Mouse (Mus musculus): ENCODE results near the gene Nsrp1. TPM values are rescaled to one million over a fixed set of nuclear protein-coding genes. Genes with fewer than 3 reads are reported as not detected.
A peak's percentile ranks its signal among the peaks of the same experiment; 100 is the strongest.

Gene Nsrp1
- polyA plus RNA-seq, 1 experiment from 2014 or later, result 77.9 TPM

- no peak overlapping the region for H3K4me2 ChIP-seq
- H3K9me3 ChIP-seq (replicated peaks), result no peaks in the 10 kb centered on the region
- H3K4me3 ChIP-seq, result no peak overlapping the region
- ATAC-seq, result no peak
- H3K9ac ChIP-seq, result no peak overlapping the region
- H3K4me1 ChIP-seq, result peaks cover 16% of the 10 kb centered on the region
- peaks cover 48% of the 10 kb centered on the region for H3K27me3 ChIP-seq
- H3K36me3 ChIP-seq (ENCODE audit: poor library complexity, severe bottlenecking), result no peaks in the 10 kb centered on the region
- WGBS, result 74% methylated on average over 1 of the region's 1 CpGs
- H3K27ac ChIP-seq, result no peak overlapping the region
These were observed 75.9 kb downstream of the Nsrp1 start for GRCm38 (mm10) chr11:77002361-77002760.

- H3K36me3 ChIP-seq (ENCODE audit: poor library complexity, severe bottlenecking), result no peaks in the 10 kb centered on the region
- WGBS, result 62% methylated on average over 5 of the region's 5 CpGs
- H3K4me1 ChIP-seq, result peaks cover 19% of the 10 kb centered on the region
- H3K27me3 ChIP-seq, result peaks cover 65% of the 10 kb centered on the region
- no peak overlapping the region for H3K9ac ChIP-seq
- no peak overlapping the region for H3K4me3 ChIP-seq
- H3K9me3 ChIP-seq (replicated peaks), result no peaks in the 10 kb centered on the region
- ATAC-seq, result no peak
- no peak overlapping the region for H3K4me2 ChIP-seq
- H3K27ac ChIP-seq, result no peak overlapping the region
These were observed 77.5 kb downstream of the Nsrp1 start for GRCm38 (mm10) chr11:77000741-77001140.

- H3K4me3 ChIP-seq, result peak overlapping the region; percentile 46
- peaks cover 19% of the 10 kb centered on the region for H3K4me1 ChIP-seq
- no peak for ATAC-seq
- peak overlapping the region; percentile 48; the same call in 1 of the 2 replicates for H3K9ac ChIP-seq
- H3K27me3 ChIP-seq, result peaks cover 66% of the 10 kb centered on the region
- H3K9me3 ChIP-seq (replicated peaks), result no peaks in the 10 kb centered on the region
- H3K36me3 ChIP-seq (ENCODE audit: poor library complexity, severe bottlenecking), result no peaks in the 10 kb centered on the region
- 7% methylated on average over 24 of the region's 24 CpGs for WGBS
- H3K4me2 ChIP-seq, result peak overlapping the region; percentile 80
- H3K27ac ChIP-seq, result no peak overlapping the region
These were observed 79.5 kb downstream of the Nsrp1 start for GRCm38 (mm10) chr11:76998705-76999226.

GRCm38 (mm10) chr11:76997916-76998704 lies 80.1 kb downstream of the Nsrp1 start, which contains the start of gene Slc6a4:
Slc6a4 (plus strand) TSS chr11:76998603.
- under 1% methylated on average over 44 of the region's 52 CpGs for WGBS
- ATAC-seq, result no peak

GRCm38 (mm10) chr11:76997305-76997704 lies 80.9 kb downstream of the Nsrp1 start:
- peaks cover 66% of the 10 kb centered on the region for H3K27me3 ChIP-seq
- peak overlapping the region; percentile 49; the same call in 1 of the 2 replicates for H3K9ac ChIP-seq
- H3K36me3 ChIP-seq (ENCODE audit: poor library complexity, severe bottlenecking), result no peaks in the 10 kb centered on the region
- H3K4me2 ChIP-seq, result peak overlapping the region; percentile 80
- ATAC-seq, result peak; percentile 38; the same call in 1 of the 2 replicates
- peak overlapping the region; percentile 46 for H3K4me3 ChIP-seq
- H3K9me3 ChIP-seq (replicated peaks), result no peaks in the 10 kb centered on the region
- no peak overlapping the region for H3K27ac ChIP-seq
- H3K4me1 ChIP-seq, result peaks cover 19% of the 10 kb centered on the region
- WGBS, result under 1% methylated on average over 21 of the region's 21 CpGs

More at GRCm38 (mm10) chr11:76997916-76998704, 80.1 kb downstream of the Nsrp1 start, which contains the start of gene Slc6a4:
- no peaks in the 10 kb centered on the region for H3K36me3 ChIP-seq (ENCODE audit: poor library complexity, severe bottlenecking)
- H3K4me3 ChIP-seq, result peak within 1 kb of the TSS; percentile 46
- H3K9ac ChIP-seq, result peak within 1 kb of the TSS; percentile 49
- peak within 1 kb of the TSS; percentile 80 for H3K4me2 ChIP-seq
- H3K9me3 ChIP-seq (replicated peaks), result no peaks in the 10 kb centered on the region
- peaks cover 19% of the 10 kb centered on the region for H3K4me1 ChIP-seq
- no peak within 1 kb of the TSS for H3K27ac ChIP-seq
- peaks cover 66% of the 10 kb centered on the region for H3K27me3 ChIP-seq

GRCm38 (mm10) chr11:76995966-76996672 lies 82.1 kb downstream of the Nsrp1 start:
- Histone ChIP-seq H3K4me1 (peaks cover 19% of the 10 kb centered on the region), H3K9ac (no peak overlapping the region; the same call in 1 of the 2 replicates), H3K9me3 (replicated peaks) (no peaks in the 10 kb centered on the region), H3K27me3 (peaks cover 57% of the 10 kb centered on the region), H3K4me2 (no peak overlapping the region), H3K27ac (no peak overlapping the region), H3K4me3 (no peak overlapping the region), H3K36me3 (ENCODE audit: poor library complexity, severe bottlenecking) (0 out of 2 replicates have a peak, but pooled peaks cover under 1% of the 10 kb centered on the region)
- 66% methylated on average over 20 of the region's 20 CpGs for WGBS
- ATAC-seq, result no peak

MicroRNA genes within 50 kb of the gene (microRNA counts, 519-probe panel; counts per million panel counts)
- microRNA mmu-miR-423-3p (4,210 counts per million, percentile 81 among the panel's probes with 10 or more counts), microRNA mmu-miR-423-5p (4,032 counts per million, percentile 78 among the panel's probes with 10 or more counts)

Small RNAs within 50 kb of the gene (microRNA-seq; reads per million reads assigned to microRNA genes)
- 6,193 reads per million, percentile 92 among the genes with 10 or more reads in this experiment for gene Mir423

Other genes starting within 250 kb of the Nsrp1 start
- gene Cpd, start 231.4 kb downstream of the Nsrp1 start, polyA plus RNA-seq (2015; fragmentation: Nextera tagmentation; extraction: Ambion mirVana), result 5.1 and 5.2 TPM in 2 replicates
- gene Tmigd1, start 176.3 kb downstream of the Nsrp1 start, polyA plus RNA-seq (2015; fragmentation: Nextera tagmentation; extraction: Ambion mirVana), result 0.12 TPM in 1 of 2 replicates, not detected in the other
- 151 and 152 TPM in 2 replicates for gene Blmh, start 153.6 kb downstream of the Nsrp1 start, polyA plus RNA-seq (2015; fragmentation: Nextera tagmentation; extraction: Ambion mirVana)
- 0.14 and 0.44 TPM in 2 replicates for gene Slc6a4, start 79.8 kb downstream of the Nsrp1 start, polyA plus RNA-seq (2015; fragmentation: Nextera tagmentation; extraction: Ambion mirVana)
- gene Efcab5, start 110.5 kb upstream of the Nsrp1 start, polyA plus RNA-seq (2015; fragmentation: Nextera tagmentation; extraction: Ambion mirVana), result 0.39 and 0.79 TPM in 2 replicates
- 13.9 and 16.6 TPM in 2 replicates for gene Ssh2, start 137.9 kb upstream of the Nsrp1 start, polyA plus RNA-seq (2015; fragmentation: Nextera tagmentation; extraction: Ambion mirVana)